Mouse (Mus musculus): Measurements from ENCODE around the gene Slc32a1. TPM values are rescaled to one million over a fixed set of nuclear protein-coding genes. Genes with fewer than 3 reads are reported as not detected.

The Slc32a1 gene
- not detected for total RNA-seq (2023)

DNA sequence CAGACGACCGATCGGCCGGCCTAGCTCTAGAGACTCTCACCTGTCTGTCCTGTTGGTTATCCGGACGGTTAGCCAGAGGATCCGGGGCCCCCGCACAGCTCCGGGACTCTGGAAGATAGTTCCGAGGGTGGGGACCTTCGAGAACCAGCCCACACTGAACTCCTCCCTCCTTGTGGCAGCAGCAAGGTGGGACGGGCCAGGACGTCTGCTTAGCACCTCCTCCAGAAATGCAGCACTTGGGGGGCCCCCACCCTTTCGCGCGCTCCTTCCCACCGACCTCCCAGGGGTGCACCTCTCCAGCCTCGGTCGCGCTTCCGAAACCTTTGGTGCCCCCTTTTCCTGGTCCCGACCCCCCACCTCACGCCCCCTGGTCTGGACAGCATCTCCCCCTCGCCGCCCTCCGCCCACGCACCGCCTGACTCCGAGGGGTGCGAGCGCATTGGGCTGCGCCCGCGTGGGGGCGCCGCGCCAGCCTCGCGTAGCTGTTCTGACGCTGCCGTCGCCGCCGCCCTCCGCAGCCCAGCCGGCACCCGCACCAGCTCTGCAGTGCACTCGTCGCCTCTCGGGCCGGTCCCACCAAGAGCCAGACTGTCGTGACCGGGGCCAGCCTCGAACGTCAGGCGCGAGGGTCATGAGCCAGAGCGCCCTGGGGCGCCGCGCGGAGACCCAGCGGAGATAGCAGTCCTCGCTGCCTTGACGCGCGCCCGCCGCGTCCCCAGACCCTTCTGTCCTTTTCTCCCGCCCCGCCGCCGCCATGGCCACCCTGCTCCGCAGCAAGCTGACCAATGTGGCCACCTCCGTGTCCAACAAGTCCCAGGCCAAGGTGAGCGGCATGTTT lies at the start of gene Slc32a1:
Gene Slc32a1, plus strand, starts transcription at position 280 of the 838 bp plus-strand sequence.

DNA sequence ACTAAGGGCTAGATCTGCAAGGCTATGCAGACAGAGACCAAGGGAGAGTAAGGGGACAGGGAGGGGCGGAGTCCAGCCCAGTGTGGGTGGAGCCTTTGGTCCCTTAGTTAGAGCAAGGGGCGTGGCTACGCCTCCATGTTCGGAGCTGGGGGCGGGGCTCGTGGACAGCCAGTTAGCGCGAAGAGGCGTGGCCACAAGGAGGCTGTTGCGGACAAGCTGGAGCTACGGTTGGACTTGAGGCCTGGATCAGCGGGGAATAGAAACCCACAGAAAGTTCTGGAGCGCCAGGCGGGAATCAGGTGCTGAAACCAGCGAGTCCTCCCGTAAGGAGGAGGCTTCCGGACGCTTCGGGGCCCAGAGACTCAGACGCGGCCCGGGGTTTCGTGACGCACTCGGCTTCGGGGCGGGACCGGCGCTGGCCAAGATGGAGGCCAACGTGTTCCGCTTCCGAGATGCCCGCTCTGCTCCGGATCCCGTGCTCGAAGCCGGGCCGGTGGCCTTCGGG lies 14.2 kb downstream of the Slc32a1 start, which contains the start of gene Actr5:
Gene Actr5, plus strand, starts transcription at position 171 of the 505 bp plus-strand sequence.

DNA sequence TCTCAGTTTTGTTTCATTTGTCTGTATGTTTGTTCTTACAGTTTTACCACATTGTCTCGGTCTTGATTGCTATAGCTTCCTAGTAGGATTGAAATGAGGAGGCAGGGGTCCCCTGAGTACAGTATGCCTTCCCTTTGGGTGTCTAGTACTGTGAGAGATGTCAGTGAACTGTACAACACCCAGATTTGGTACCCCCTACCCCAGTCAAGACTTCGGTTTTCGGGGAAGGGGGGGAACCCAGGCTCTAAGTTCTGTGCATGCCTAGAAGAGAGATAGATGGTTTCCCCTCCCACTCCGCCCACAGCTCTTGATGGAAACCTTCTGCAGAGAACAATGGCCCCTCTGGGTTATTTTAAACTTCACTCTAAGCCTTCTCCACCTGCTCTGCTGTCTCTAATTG lies 54.5 kb downstream of the Slc32a1 start, which contains the start of gene Ppp1r16b:
Gene Ppp1r16b, plus strand, starts transcription at position 301 of the 400 bp plus-strand sequence.

Other genes starting within 250 kb of the Slc32a1 start
- not detected for gene Snhg11, start 235.1 kb upstream of the Slc32a1 start, total RNA-seq (2023)
- 10 to 100 TPM; 61.3 to 63.8 TPM for gene Ralgapb, start 200.9 kb upstream of the Slc32a1 start, total RNA-seq (2023)
- gene Adig, start 108.2 kb upstream of the Slc32a1 start, total RNA-seq (2023): not detected
- gene Arhgap40, start 98.0 kb upstream of the Slc32a1 start, total RNA-seq (2023): not detected
- 10 to 100 TPM; 30.8 to 31.0 TPM for gene Actr5, start 14.1 kb downstream of the Slc32a1 start, total RNA-seq (2023)
- gene Ppp1r16b, start 54.6 kb downstream of the Slc32a1 start, total RNA-seq (2023): 1 to 10 TPM; 1.5 to 1.6 TPM
- 1 to 10 TPM; 1.6 to 1.7 TPM for gene Fam83d, start 157.3 kb downstream of the Slc32a1 start, total RNA-seq (2023)
- 10 to 100 TPM; 18.9 to 22.8 TPM for gene Dhx35, start 184.0 kb downstream of the Slc32a1 start, total RNA-seq (2023)